ENCODE assay signal across 8 mouse cellular contexts in the genomic region with DNA sequence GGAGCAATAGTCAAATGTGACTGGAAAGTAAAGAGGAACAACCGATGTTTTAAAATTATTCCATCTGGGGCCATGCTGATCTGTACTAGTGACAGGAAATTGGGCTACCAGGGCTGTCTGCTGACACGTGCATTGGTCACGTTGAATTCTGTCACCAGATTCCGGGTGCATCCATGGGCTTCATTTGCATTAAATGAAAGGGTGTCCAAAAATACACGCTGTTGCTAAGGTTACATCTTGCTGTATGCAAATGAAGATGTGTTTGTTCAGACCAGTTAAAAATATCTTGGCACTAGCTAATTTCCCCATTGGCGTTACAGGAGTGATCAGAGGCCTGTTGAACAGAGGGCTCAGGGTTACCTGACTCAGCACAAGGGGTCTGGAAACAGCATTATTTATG. TPM values are rescaled to one million over a fixed set of nuclear protein-coding genes. Genes with fewer than 3 reads are reported as not detected.
DNase-seq lines count a peak whose midpoint lies in the region; TF ChIP-seq lines count a peak whose summit lies in the region.
"Had no signal": no experiment of that assay in that cellular context is flagged by ENCODE, and none has a peak within 500 bp of the region (broad histone marks: within the 10 kb centered on the region; RNA-seq: fewer than 3 reads in every experiment).

No protein-coding gene starts in this region.

- TF ChIP-seq POLR2A in brain, embryonic 14.5 days (IDR thresholded peaks at IDR 0.05; ENCODE audit: borderline replicate concordance, extremely low read depth, insufficient read depth, insufficient read length, poor library complexity, severe bottlenecking), result no peak

- peak; percentile 76 for DNase-seq in brain, embryonic 14.5 days (ENCODE audit: low read depth)
- DNase-seq in frontal cortex, adult 2 months (ENCODE audit: extremely low spot score in 1 of 2, low spot score in 1 of 2), result peak; percentile 84 to 87
- peak; percentile 57 to 74 for DNase-seq in layer of hippocampus, postnatal 14 days (ENCODE audit: low spot score in 2 of 2)
- DNase-seq in right cerebral cortex, adult 2 months (ENCODE audit: low spot score in 2 of 2), result peak; percentile 79 to 80
- no peak for DNase-seq in gastrocnemius, postnatal 36 days
- DNase-seq in kidney, postnatal 25 days, result no peak
- DNase-seq in cerebellum, adult 18-20 months, result no peak
- DNase-seq: kidney, adult 8-10 months had no signal

- TF ChIP-seq CTCF in brain, embryonic 14.5 days (IDR thresholded peaks at IDR 0.05; ENCODE audit: borderline replicate concordance, extremely low read depth, insufficient read depth, insufficient read length), result no peak

- intact Hi-C loops in gastrocnemius, postnatal 36 days (cut with DNase I), result no loop called here

RNA-seq across cellular contexts. Expression of gene Fam49a, which starts 36.2 kb away (rescaled TPM):
- 24.6 and 28.4 TPM in 2 replicates for polyA plus RNA-seq in brain, embryonic 14.5 days (2012; rRNA removed)
- 65.5 and 77.3 TPM in 2 replicates for polyA plus RNA-seq in frontal cortex, adult 2 months (2012; rRNA removed)
- 100 to 1,000 TPM; 203 to 209 TPM for total RNA-seq in layer of hippocampus, postnatal 14 days (2021)
- 1 to 10 TPM; 4.5 to 5.7 TPM for total RNA-seq in gastrocnemius, postnatal 36 days (2021)

Comparison
In these comparisons a context has a peak if more than half of its experiments do, and no peak if none do; other contexts are left out.
1. DNase-seq: peak in brain, embryonic 14.5 days (single experiment), frontal cortex, adult 2 months (2 of 2), layer of hippocampus, postnatal 14 days (2 of 2) and right cerebral cortex, adult 2 months (2 of 2); none in gastrocnemius, postnatal 36 days (0 of 2), kidney, postnatal 25 days (0 of 2) and cerebellum, adult 18-20 months (0 of 2).
2. RNA of gene Fam49a, which starts 36.2 kb away (total RNA-seq): 203 to 209 TPM in layer of hippocampus, postnatal 14 days; 4.5 to 5.7 TPM in gastrocnemius, postnatal 36 days; every median in the first group is over 10 times any median in the second.